Mouse (Mus musculus): ENCODE data around the gene Slc51a. TPM values are rescaled to one million over a fixed set of nuclear protein-coding genes. Genes with fewer than 3 reads are reported as not detected.

The Slc51a gene
- total and polyA plus RNA-seq, 2 experiments from 2014 or later: 0.13 TPM; not detected in 1

DNA sequence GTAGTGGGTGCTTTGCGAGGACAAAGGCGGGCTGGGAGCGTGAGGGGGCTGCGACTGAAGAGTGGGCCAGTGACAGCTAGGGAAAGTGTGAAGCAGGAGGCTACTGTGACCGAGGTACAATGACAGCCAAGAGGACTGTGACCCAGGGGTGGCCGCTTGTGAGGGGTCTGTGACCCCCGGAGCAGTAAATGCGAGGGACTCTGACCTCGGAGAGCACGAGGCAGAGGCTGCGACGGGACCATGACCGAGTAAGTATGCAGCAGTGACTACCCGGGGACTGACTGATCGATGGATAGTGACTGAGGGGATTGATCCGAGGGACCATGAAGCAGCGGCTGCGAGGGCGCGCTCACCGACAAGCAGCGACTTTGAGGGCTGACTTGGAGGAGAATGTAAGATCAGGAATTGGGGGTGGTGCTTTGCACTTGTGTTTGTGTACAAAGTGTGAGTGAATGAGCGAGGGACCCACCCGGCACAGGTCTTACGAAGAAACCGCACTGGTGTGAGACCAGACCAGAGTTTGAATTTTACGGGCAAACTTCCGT is 56.6 kb downstream of the Slc51a start:
- Histone ChIP-seq H3K27ac (ENCODE audit: low read depth, low read length) (peak overlapping the region; percentile 89), H3K27me3 (ENCODE audit: insufficient read depth, low read length) (no peaks in the 10 kb centered on the region), H3K9ac (peak overlapping the region; percentile 80), H3K4me2 (ENCODE audit: low read depth) (peak overlapping the region; percentile 66), H3K4me1 (ENCODE audit: insufficient read depth) (peaks cover 15% of the 10 kb centered on the region), H3K4me3 (ENCODE audit: low read depth, low read length) (peak overlapping the region; percentile 78), H3K9me3 (ENCODE audit: low read length) (no peaks in the 10 kb centered on the region), H3K36me3 (ENCODE audit: insufficient read depth) (no peaks in the 10 kb centered on the region)
- TF ChIP-seq CTCF (IDR thresholded peaks at IDR 0.05; ENCODE audit: low read depth): no peak
- no peak for ATAC-seq
- WGBS: under 1% methylated on average over 28 of the region's 28 CpGs
- DNase-seq: no peak

DNA sequence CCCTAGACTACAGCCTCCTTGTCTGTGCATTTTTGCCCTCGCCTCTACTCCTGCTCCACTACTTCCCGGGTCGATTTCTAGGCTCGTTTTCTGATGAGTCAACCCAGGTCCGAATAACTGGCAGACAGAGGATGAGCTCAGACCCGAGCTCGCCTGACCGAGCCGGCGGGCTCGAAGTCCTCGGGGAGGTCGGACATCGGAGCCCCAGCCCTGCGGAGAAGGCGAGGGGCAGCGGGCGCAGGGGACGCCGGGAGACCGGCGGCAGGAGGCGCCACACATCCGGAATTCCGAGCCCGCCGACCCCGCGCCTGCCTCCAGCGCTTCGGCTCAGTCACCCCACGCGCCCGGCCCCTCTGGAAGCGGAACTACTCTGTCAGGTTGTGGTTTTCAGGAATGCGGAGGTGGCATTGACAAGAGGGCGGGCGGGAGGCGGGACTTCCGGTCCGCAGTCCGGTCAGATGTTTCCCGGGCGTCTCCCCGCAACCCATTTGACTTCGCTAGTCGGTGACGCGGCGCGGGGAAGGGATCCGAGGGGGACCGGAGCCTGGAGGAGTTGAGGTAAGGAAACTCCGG is 57.1 kb downstream of the Slc51a start, which contains the start of gene Pcyt1a:
TSS of gene Pcyt1a (plus strand) at position 448 of the 573 bp plus-strand sequence.
- Histone ChIP-seq H3K27ac (ENCODE audit: low read depth, low read length) (peak within 1 kb of the TSS; percentile 89), H3K9ac (peak within 1 kb of the TSS; percentile 80), H3K27me3 (ENCODE audit: insufficient read depth, low read length) (no peaks in the 10 kb centered on the region), H3K36me3 (ENCODE audit: insufficient read depth) (no peaks in the 10 kb centered on the region), H3K4me1 (ENCODE audit: insufficient read depth) (peaks cover 15% of the 10 kb centered on the region), H3K4me3 (ENCODE audit: low read depth, low read length) (peak within 1 kb of the TSS; percentile 78), H3K9me3 (ENCODE audit: low read length) (no peaks in the 10 kb centered on the region), H3K4me2 (ENCODE audit: low read depth) (peak within 1 kb of the TSS; percentile 66)
- peak; percentile 60 for TF ChIP-seq CTCF (IDR thresholded peaks at IDR 0.05; ENCODE audit: low read depth)
- ATAC-seq (peak; percentile 99), DNase-seq (peak; percentile 93)
- under 1% methylated on average over 54 of the region's 54 CpGs for WGBS

DNA sequence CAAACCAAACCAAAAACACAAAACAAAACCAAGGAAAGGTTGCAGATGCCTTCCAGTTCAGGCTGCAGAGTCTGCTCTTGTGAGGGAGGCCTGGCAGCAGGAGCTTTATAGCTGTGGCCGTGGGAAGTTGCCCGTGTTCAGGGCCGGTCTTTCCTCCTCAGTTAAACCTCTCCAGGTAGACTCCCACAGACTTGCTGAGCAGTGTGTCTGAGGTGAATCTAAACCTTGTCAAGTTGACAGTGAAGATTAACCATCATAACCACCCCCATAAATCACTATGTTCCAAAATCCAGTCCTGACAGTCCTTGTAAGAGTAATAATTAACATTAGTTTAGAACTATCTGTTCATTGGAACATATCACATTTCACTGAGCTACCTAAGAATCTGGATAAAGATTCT is 60.2 kb downstream of the Slc51a start:
- Histone ChIP-seq H3K27ac (ENCODE audit: low read depth, low read length) (no peak overlapping the region), H3K36me3 (ENCODE audit: insufficient read depth) (no peaks in the 10 kb centered on the region), H3K9ac (no peak overlapping the region), H3K27me3 (ENCODE audit: insufficient read depth, low read length) (no peaks in the 10 kb centered on the region), H3K4me1 (ENCODE audit: insufficient read depth) (peaks cover 15% of the 10 kb centered on the region), H3K9me3 (ENCODE audit: low read length) (no peaks in the 10 kb centered on the region), H3K4me2 (ENCODE audit: low read depth) (no peak overlapping the region), H3K4me3 (ENCODE audit: low read depth, low read length) (no peak overlapping the region)
- DNase-seq (no peak), ATAC-seq (no peak)
- TF ChIP-seq CTCF (IDR thresholded peaks at IDR 0.05; ENCODE audit: low read depth): no peak
- 92% methylated on average over 3 of the region's 3 CpGs for WGBS

Other genes with a start within 250 kb of the Slc51a start
- gene Fbxo45, start 240.7 kb downstream of the Slc51a start, total RNA-seq (2014; rRNA removed): 45.2 and 51.0 TPM in 2 replicates
- 13.5 and 16.7 TPM in 2 replicates for gene Fbxo45, start 240.7 kb downstream of the Slc51a start, polyA plus RNA-seq (2015; fragmentation: Nextera tagmentation; extraction: Ambion mirVana)
- 18.0 and 21.2 TPM in 2 replicates for gene Wdr53, start 240.7 kb downstream of the Slc51a start, total RNA-seq (2014; rRNA removed)
- gene Wdr53, start 240.7 kb downstream of the Slc51a start, polyA plus RNA-seq (2015; fragmentation: Nextera tagmentation; extraction: Ambion mirVana): 11.5 and 12.8 TPM in 2 replicates
- not detected in 2 replicates for gene Smco1, start 216.4 kb downstream of the Slc51a start, total RNA-seq (2014; rRNA removed)
- not detected in 2 replicates for gene Smco1, start 216.4 kb downstream of the Slc51a start, polyA plus RNA-seq (2015; fragmentation: Nextera tagmentation; extraction: Ambion mirVana)
- 38.6 and 39.1 TPM in 2 replicates for gene Rnf168, start 210.4 kb downstream of the Slc51a start, total RNA-seq (2014; rRNA removed)
- gene Rnf168, start 210.4 kb downstream of the Slc51a start, polyA plus RNA-seq (2015; fragmentation: Nextera tagmentation; extraction: Ambion mirVana): 18.6 and 26.1 TPM in 2 replicates
- gene Ubxn7, start 155.6 kb downstream of the Slc51a start, total RNA-seq (2014; rRNA removed): 35.9 and 42.5 TPM in 2 replicates
- 6.6 and 10.5 TPM in 2 replicates for gene Ubxn7, start 155.6 kb downstream of the Slc51a start, polyA plus RNA-seq (2015; fragmentation: Nextera tagmentation; extraction: Ambion mirVana)
- gene Tm4sf19, start 87.4 kb downstream of the Slc51a start, total RNA-seq (2014; rRNA removed): 0.48 TPM in 1 of 2 replicates, not detected in the other
- not detected in 2 replicates for gene Tm4sf19, start 87.4 kb downstream of the Slc51a start, polyA plus RNA-seq (2015; fragmentation: Nextera tagmentation; extraction: Ambion mirVana)
- gene Tctex1d2, start 68.2 kb downstream of the Slc51a start, total RNA-seq (2014; rRNA removed): 20.5 and 21.8 TPM in 2 replicates
- gene Tctex1d2, start 68.2 kb downstream of the Slc51a start, polyA plus RNA-seq (2015; fragmentation: Nextera tagmentation; extraction: Ambion mirVana): 58.2 and 63.2 TPM in 2 replicates
- 38.4 and 47.6 TPM in 2 replicates for gene Pcyt1a, start 57.0 kb downstream of the Slc51a start, total RNA-seq (2014; rRNA removed)
- gene Pcyt1a, start 57.0 kb downstream of the Slc51a start, polyA plus RNA-seq (2015; fragmentation: Nextera tagmentation; extraction: Ambion mirVana): 44.6 and 47.6 TPM in 2 replicates
- gene Zdhhc19, start 8.4 kb upstream of the Slc51a start, total RNA-seq (2014; rRNA removed): not detected in 2 replicates
- gene Zdhhc19, start 8.4 kb upstream of the Slc51a start, polyA plus RNA-seq (2015; fragmentation: Nextera tagmentation; extraction: Ambion mirVana): 0.24 TPM in 1 of 2 replicates, not detected in the other
- 70.3 and 112 TPM in 2 replicates for gene Tfrc, start 121.0 kb upstream of the Slc51a start, total RNA-seq (2014; rRNA removed)
- gene Tfrc, start 121.0 kb upstream of the Slc51a start, polyA plus RNA-seq (2015; fragmentation: Nextera tagmentation; extraction: Ambion mirVana): 34.8 and 35.3 TPM in 2 replicates
- gene Tnk2, start 156.0 kb upstream of the Slc51a start, total RNA-seq (2014; rRNA removed): 48.4 and 55.3 TPM in 2 replicates
- gene Tnk2, start 156.0 kb upstream of the Slc51a start, polyA plus RNA-seq (2015; fragmentation: Nextera tagmentation; extraction: Ambion mirVana): 10.3 and 13.2 TPM in 2 replicates
- not detected in 2 replicates for gene Muc4, start 248.0 kb upstream of the Slc51a start, total RNA-seq (2014; rRNA removed)
- not detected in 2 replicates for gene Muc4, start 248.0 kb upstream of the Slc51a start, polyA plus RNA-seq (2015; fragmentation: Nextera tagmentation; extraction: Ambion mirVana)